Mouse (Mus musculus): ENCODE data around the gene Vmn1r122.
"Not testable (repeated sequence)": the region's sequence is repeated elsewhere in the genome, so short reads cannot be mapped to it uniquely, and the experiment has no call there.

Vmn1r122 gene

GRCm38 (mm10) chr7:21134028-21134427 is at the start of gene Vmn1r122:
Gene Vmn1r122 (minus strand): TSS chr7:21134128.
- DNase-seq = not testable (repeated sequence)

DNA sequence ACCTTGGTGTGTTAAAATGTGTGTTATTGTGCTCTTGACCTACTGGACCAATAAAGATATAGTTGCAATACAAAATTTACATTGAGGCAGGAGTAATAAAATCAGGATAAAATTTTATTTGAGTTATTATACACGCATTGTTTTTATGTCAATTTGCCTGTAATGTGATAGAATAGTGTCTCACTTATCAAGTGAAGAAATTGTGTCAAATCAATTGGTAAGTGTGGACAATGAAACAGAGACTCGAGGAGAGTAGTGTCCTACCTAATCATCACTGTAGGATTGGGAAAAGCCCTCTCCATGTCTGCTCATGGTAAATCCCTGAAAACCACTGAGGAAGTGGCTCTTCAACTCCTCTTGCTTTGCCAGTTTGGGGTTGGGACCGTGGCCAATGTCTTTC is 28.0 kb upstream of the Vmn1r122 start, which contains the start of gene Vmn1r123:
Vmn1r123 (plus strand) TSS at position 301 of the 400 bp plus-strand sequence.
- not testable (repeated sequence) for DNase-seq

DNA sequence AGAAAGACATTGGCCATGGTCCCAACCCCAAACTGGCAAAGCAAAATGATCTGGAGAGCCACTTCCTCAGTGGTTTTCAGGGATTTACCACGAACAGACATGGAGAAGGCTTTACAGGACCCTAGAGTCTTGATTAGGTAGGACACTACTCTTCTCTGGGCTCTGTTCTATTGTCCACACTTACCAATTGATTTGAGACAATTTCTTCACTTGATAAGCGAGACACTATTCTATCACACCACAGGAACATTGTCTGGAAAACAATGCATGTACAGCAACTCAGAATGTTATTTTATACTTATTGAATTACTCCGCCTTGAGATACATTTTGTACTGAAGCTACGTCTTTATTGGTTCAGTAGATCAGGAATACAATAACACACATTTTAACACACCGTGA is 35.5 kb downstream of the Vmn1r122 start, which contains the start of gene Vmn1r121:
Vmn1r121 (minus strand) TSS at position 101 of the 400 bp plus-strand sequence.
- DNase-seq = not testable (repeated sequence)

All from cerebellum, adult 18-20 months (tissue).